Mouse (Mus musculus) kidney, postnatal 36 days (tissue): ENCODE data around the gene Agbl5.

Experiments used
- DNase-seq, 2 experiments: peaks; one replicate each; pipeline ENCODE4 v3.0.0; 2021 to 2022; ENCODE audit warnings: mixed read lengths in 2 of 2

Agbl5 gene

GRCm38 (mm10) chr5:30954556-30954955 lies 66.1 kb downstream of the Agbl5 start:
- DNase-seq: no peak

- no peak for DNase-seq
Measured at GRCm38 (mm10) chr5:30955751-30956150, 67.3 kb downstream of the Agbl5 start.
